Mouse (Mus musculus): ENCODE measurements around the gene Rbm39.

DNA sequence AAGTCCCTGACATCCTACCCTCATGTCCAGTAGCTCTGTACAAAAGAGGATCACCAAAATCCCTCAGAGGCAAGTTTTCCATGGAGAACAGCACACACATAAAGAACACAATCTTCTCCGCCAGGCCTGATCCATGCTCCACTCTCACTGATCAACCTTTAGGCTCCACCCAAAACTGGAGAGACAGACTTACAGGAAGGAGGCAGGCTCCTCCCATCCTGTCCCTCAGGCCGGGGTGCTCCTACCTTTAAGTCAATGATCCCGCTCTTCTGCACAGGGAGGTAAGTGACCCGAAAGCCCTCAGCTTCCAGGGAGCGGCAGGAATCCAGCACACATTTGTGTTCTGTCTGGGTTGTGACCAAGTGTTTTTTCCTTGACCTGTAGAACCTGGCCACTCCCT, 45.9 kb downstream of the Rbm39 start:
- no peak for TF ChIP-seq CTCF (IDR thresholded peaks at IDR 0.05; ENCODE audit: borderline replicate concordance, extremely low read depth, insufficient read depth, insufficient read length)
- TF ChIP-seq POLR2A (IDR thresholded peaks at IDR 0.05; ENCODE audit: borderline replicate concordance, extremely low read depth, insufficient read depth, insufficient read length, poor library complexity, severe bottlenecking) = no peak
